Mouse (Mus musculus): ENCODE results near the gene Cd300ld3.

The Cd300ld3 gene

DNA sequence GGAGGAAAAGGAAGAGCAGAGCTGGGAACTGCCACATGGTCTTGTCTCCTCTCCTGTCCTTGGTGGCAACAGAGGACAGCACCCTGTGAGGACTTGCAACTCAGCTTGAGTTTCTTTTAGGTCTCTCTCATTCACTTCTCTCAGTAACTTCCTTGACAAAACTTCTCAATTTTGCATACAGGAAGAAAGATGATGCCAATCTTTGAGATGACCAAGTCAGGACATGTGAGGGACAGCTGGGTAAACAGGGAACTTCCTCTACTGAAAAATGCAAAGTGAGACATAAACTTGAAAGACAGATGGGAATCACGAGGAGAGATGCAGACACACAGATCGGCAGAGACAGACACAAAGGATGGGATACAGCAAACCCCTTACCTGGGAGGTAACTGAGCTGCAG, at the start of gene Cd300ld3:
TSS of gene Cd300ld3 (minus strand) at position 151 of the 400 bp plus-strand sequence.
- DNase-seq (ENCODE audit: low spot score) = no peak

DNA sequence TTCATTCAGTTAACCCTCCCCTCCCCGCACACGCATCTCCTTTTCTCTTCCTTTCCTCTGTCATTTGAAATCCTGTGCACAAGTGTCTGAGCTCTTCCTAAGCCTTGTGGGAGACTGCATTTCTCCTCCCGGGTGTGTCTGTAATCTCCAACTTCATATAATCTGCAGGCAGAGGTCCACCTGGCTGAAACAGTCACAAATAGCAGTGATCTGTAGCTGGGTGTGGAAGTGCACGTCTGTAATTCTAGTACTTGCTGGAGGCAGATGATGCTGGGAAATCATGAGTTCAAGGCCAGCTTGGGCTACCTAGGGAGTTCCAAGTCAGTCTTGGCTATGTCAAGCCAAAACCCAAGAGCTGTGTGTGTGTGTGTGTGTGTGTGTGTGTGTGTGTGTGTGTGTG, 43.9 kb upstream of the Cd300ld3 start:
- DNase-seq (ENCODE audit: low spot score) = no peak

DNA sequence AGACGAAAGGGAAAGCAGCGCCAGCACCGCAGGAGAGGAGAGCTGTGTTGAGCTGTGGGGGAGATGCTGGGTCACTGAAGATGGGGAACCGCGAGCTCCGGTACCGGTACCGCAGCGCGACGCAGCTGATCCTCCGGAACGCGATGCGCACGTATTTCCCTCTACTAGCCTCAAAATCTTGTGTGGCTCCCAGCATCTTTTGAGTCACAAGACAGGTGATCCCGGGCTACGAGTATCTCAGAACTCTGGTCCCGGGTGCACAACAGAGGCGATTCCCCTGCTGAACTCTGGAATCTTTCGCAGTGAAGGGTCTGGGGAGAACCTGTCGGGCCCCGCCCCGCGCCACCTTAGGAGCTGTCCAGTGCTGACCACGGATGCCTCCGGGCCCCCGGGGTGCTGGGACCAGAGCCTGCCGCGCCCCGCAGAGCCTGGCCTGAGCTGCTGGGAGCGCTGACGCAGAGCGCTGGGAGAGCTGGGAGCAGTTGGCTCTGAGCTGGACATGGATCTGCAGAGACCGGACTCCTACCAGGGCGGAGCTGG, 43.2 kb upstream of the Cd300ld3 start, which contains the start of gene Rab37:
TSS of gene Rab37 (plus strand) at position 70 of the 540 bp plus-strand sequence.
- peak; percentile 52 for DNase-seq (ENCODE audit: low spot score)

DNA sequence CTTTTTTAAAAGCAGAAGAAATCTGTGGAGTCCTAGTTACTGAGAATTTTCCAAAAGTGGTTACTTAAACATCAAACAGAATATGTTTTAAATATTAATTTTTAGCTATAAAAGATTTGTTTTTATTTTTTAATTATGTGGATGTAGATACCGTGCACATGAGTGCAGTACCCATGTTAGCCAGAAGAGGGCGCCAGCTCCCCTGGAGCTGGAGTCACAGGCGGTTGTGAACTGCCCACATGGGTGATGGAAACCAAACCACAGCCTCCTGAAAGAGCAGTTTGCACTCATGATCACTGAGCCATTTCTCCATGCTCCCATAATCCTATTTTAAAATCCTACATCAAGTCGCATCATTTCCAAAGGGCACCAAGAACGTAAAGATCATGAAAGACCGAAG, 41.6 kb upstream of the Cd300ld3 start:
- DNase-seq (ENCODE audit: low spot score) = no peak

DNA sequence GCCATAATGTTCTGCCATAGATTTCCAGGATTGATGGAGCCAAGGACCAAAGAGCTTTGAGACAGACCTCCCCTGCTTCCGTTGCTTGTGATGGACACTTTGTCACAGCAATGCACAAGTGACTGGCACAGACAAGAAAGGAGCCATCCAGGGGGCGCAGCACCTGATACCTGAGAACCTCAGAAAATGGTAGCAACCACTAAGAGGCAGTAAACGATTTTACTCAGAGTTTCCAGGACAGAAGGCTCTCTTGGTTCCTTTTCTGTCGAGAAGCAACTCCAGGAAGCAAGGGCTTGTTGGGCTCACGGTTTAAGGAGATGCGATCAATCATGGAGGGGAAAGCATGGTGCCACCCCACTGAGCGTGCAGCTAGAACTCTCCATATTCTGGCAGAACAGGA, 38.0 kb upstream of the Cd300ld3 start:
- no peak for DNase-seq (ENCODE audit: low spot score)

GRCm38 (mm10) chr11:115085064-115085463, 36.9 kb upstream of the Cd300ld3 start:
- DNase-seq (ENCODE audit: low spot score) = no peak

DNA sequence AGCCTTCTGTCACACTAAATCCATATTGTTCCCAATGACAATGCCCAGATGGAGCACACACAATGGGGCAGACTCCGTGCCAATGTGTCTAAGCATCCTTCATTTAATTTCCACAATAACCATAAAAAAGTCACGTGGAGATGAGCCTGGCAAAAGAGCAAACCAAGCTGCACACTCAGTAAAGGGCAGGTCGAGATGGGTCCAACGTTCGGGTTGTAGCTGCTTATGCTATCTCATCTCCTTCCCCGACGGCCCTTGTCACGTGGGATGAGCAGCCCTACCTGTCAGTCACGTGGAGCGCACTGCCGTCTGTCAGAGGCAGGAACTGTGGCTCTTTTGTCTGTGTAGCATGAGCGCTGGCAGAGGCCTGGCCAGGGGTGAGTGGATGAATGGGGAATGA, 36.4 kb upstream of the Cd300ld3 start:
- DNase-seq (ENCODE audit: low spot score) = no peak

DNA sequence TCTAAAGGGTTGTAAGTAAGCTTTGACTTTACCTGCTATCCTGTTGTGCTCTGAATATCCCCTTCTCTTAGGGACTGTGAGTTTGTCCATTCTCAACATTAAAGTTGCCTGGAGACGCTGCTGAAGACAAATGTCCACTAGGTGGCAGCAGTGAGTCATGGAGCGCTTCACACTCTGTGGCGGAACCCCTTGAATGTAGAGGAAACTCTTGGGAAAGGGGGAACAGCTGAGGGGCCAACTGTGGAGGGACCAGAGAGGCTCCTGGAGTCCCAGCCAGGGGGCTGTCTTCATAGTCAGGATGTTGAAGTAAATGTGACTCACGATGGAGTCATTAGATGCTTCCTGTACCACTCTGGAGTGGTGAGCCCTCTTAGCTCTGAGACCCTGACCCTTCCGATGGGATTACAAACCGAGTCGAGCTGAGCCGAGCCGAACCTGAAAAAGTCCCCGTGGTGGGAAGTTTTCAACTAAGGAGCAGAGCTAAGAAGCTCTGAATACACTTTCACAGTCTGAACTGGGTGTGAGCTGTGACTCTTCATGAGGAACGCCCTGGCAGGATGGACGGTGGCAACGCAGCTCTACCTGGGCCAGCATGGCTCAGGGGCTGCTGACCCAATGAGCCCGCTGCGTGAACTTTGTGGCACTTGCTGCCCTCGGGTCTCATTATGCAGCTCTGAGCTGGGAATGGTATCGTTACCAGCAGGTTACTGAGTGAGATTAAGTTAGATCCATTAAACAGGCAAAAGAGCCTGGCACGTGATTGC, 35.3 kb upstream of the Cd300ld3 start:
- peak; percentile 86 for DNase-seq (ENCODE audit: low spot score)

- DNase-seq (ENCODE audit: low spot score) = no peak
Measured at GRCm38 (mm10) chr11:115082196-115082595, 34.0 kb upstream of the Cd300ld3 start.

GRCm38 (mm10) chr11:115081373-115081772, 33.2 kb upstream of the Cd300ld3 start:
- DNase-seq (ENCODE audit: low spot score) = no peak

DNA sequence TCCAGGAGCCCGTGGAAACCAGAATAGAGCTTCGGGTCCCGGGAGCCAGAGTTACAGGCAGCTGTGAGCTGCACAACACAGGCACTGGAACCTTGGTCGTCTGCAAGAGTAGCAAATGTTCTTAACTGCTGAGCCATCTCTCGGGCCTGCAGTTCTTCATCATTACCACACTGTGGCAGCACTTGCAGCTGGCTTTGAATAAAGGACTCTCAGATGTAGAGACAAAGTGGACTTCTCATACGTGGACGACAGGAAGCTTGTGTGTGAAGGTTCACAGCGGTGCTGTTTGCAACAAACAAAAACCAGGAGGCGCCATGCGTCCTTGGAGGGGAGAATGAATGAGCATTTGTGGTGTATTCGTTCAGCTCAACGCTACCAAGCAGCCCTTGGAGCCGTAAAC, 32.7 kb upstream of the Cd300ld3 start:
- DNase-seq (ENCODE audit: low spot score) = peak; percentile 52

DNA sequence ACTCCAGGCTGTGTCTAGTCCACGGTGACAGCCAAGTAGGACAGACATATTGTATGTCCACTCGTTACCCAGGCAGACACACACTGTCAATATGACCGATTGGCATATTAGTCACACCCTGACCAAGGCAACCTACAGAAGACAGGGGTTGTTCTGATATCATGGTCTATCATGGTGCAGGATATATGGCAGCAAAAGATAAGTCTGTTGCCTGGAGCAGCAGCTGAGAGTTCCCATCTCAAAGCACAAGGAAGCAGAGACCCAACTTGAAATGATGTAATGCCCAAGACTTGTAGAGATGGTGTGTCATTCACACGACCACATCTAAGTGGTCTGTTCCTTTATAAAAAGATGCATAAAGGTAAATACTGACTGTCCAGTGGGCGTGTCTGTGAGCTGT, 30.5 kb upstream of the Cd300ld3 start:
- no peak for DNase-seq (ENCODE audit: low spot score)

DNA sequence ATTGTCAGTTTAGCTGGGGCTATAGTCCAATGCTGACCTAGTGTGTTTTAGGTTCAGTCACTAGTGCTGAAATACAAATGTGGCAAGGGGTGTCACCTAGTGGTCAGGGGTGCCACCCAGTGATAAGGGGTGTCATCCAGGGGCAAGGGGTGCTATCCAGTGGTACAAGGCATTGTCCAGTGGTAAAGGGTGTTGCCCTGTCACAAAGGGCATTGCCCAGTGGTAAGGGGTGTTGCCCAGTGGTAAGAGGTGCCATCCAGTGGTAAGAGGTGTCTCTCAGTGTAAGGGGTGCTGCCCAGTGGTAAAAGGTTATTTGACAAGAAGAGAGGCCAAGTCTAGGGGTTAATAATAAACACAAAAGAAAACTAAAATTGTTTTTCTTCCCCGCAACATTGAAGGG, 29.2 kb upstream of the Cd300ld3 start:
- DNase-seq (ENCODE audit: low spot score) = no peak

- no peak for DNase-seq (ENCODE audit: low spot score)
Measured at GRCm38 (mm10) chr11:115075859-115076258, 27.6 kb upstream of the Cd300ld3 start.

DNA sequence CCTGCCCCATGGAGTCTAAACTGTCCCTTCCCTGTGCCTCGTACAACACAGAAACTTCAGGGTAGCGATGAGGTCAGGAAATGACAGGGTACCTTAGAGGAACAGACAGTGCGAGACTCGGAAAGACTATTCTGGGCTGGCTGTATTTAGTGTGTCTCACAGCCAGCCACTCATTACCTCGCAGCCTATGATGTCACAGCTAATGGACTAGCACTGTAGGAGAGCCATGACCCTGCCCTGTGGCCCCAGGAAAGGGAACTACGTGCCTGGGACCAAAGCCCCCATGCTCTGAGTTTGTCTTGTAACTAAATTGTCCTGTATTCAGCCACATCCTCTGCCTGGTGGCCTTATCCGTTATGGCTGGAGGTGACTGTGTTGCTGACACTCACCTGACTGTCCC, 27.2 kb upstream of the Cd300ld3 start:
- no peak for DNase-seq (ENCODE audit: low spot score)

DNA sequence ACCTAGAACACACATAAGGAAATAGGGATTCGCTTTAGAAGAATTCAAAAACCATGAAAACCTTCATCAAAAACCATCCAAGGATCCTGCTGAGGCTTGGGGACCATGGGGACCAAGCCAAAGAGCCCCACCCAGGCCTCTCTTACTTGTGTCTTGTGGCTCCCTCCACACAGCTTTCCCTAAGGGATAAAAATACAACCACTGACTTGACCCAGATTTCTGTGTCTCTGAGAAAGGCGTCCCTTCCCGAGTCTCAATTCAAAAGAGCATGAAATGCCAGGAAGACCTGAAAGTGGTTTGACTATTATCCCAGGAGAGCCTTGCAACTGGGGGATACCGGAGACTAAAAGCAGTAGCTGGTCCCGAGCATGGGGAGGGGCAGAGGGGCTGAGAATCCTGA, 24.8 kb upstream of the Cd300ld3 start:
- DNase-seq (ENCODE audit: low spot score) = no peak

- DNase-seq (ENCODE audit: low spot score) = no peak
Measured at GRCm38 (mm10) chr11:115071631-115072294, 23.6 kb upstream of the Cd300ld3 start.

DNA sequence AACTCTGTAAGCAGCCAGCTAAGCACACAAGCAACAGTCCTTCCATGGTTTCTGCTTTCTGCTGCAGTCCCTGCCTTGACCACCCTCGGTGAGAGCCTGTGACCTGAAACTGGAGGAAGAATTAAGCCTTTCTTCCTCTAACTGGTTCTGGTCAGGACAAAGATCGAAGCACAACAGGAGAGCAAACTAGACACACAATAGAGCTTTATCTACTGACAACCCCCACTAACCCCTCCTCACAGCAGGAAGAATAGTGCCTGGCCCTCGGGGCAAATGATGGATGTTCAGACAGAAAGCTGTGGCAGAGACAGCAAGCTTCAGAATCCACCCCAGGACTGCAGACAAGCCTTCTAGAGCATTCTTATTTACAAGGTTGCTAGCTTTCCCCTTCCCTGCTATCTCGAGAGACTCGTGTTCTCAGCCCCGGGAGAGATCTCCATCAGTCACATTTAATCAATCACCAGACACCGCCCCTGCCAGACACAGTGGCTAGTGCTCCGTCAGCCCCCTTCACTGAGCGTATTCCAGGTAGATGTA, 22.9 kb upstream of the Cd300ld3 start:
- no peak for DNase-seq (ENCODE audit: low spot score)

- DNase-seq (ENCODE audit: low spot score) = no peak
Measured at GRCm38 (mm10) chr11:115066768-115067167, 18.6 kb upstream of the Cd300ld3 start.

- no peak for DNase-seq (ENCODE audit: low spot score)
Measured at GRCm38 (mm10) chr11:115062077-115062476, 13.9 kb upstream of the Cd300ld3 start, which contains the start of gene Cd300e. Cd300e (minus strand) TSS chr11:115062177.

DNA sequence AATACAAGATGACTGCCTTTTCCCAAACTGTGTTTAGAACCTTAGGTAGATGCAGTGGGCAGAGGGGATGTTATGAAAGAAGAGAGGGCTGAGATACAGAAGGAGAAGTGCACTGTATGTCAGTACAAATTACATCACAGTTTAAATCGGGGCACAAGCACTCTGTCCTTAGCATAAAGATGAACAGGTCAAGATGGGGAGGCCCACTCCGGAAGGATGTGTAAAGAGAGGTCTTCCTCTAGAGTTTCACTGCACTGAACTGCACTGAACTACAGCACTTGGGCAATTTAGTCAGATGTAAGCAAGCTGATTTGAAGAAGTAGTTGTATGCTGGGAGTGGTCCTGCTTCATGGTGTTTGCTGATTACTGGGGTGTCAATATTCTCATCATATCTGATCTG, 11.6 kb upstream of the Cd300ld3 start:
- DNase-seq (ENCODE audit: low spot score) = no peak

- DNase-seq (ENCODE audit: low spot score) = no peak
Measured at GRCm38 (mm10) chr11:115058701-115059100, 10.5 kb upstream of the Cd300ld3 start.

GRCm38 (mm10) chr11:115054537-115054936, 6.3 kb upstream of the Cd300ld3 start:
- no peak for DNase-seq (ENCODE audit: low spot score)
